Mouse (Mus musculus) spleen, adult 2 months (tissue): Measurements from ENCODE around the gene Osgin1.

Source experiments
- CTCF ChIP-seq: fragments of 200-500 bp; IDR thresholded peaks from 2 replicates; pipeline ENCODE4 v1.5.1; 2011; ENCODE audit warnings: mild to moderate bottlenecking, inconsistent platforms; ENCODE audit not compliant: insufficient read depth, insufficient read length, insufficient replicate concordance; ENCODE audit errors: extremely low read depth
- POLR2A ChIP-seq: fragments of 200-500 bp; IDR thresholded peaks from 2 replicates; pipeline ENCODE4 v1.6.1; 2011; ENCODE audit warnings: low read depth, low read length, inconsistent platforms

DNA sequence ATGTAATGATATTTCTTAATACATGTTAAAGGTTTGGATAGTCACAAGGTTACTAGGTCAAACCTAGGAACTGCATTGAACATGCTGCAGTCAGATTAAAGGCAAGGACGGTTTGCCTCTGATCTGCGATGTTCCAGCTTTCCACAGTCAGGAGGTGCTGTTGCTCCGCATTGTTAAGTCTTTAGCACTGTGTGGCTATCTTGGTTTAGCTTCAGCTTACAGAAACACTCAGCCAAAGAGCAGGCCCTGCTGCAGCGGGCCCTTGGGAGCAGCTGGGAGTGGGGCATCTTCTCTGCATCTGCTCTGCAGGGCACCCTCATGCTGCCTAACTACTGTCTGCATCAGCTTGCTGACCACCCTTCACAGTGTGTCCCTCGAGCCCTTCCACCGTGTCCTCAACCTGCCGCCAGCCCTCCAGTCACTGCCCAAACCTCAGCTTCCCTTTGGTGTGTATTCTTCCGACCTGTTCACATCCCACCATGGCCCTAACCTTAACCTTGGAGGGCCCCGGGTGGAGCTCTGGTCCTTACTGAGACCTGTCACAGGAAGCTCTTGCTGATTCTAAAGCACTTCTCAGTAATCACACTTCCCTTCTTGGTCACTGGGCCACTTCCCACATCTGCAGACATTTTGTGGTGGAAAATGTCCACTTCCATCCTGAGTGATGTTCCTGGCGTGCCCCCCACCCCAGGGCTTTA is 21.7 kb upstream of the Osgin1 start:
- TF ChIP-seq POLR2A (no peak), CTCF (no peak)
